8 mouse cellular contexts compared by ENCODE assay signal in genomic region chrX:133691581-133692391, GRCm38 (mm10). TPM values are rescaled to one million over a fixed set of nuclear protein-coding genes. Genes with fewer than 3 reads are reported as not detected.
DNase-seq lines count a peak whose midpoint lies in the region; ATAC-seq lines count a peak whose summit lies in the region.

No protein-coding gene starts in this region.

- peak; percentile 72 for DNase-seq in CD4-positive, CD25-positive, alpha-beta regulatory T cell, adult 2 months (ENCODE audit: low read depth, low spot score)
- DNase-seq in adrenal gland, adult 2 months, result peak; percentile 65
- peak; percentile 44 to 49 for DNase-seq in heart, postnatal 36 days
- peak; percentile 27 for DNase-seq in large intestine, adult 2 months (ENCODE audit: low read depth, low spot score)

- ATAC-seq in embryonic facial prominence, embryonic 15.5 days (ENCODE audit: insufficient number of reproducible peaks, low FRiP score, low TSS enrichment, low read depth), result no peak
- ATAC-seq in liver, embryonic 16.5 days (ENCODE audit: low read depth), result no peak
- ATAC-seq in neural tube, embryonic 12.5 days (ENCODE audit: low FRiP score, low read depth), result no peak
- ATAC-seq in erythroblast, adult 5-6 weeks (replicated peaks; ENCODE audit: low FRiP score, poor library complexity, severe bottlenecking), result no peak

- H3K4me2 ChIP-seq in embryonic facial prominence, embryonic 15.5 days (replicated peaks), result peak overlapping the region; percentile 80
- H3K4me2 ChIP-seq in liver, embryonic 16.5 days (ENCODE audit: low read depth, low read length), result 0 out of 2 replicates have a peak overlapping the region, but pooled peaks have one; percentile 17
- H3K4me2 ChIP-seq in neural tube, embryonic 12.5 days (replicated peaks), result peak overlapping the region; percentile 78

- no peaks in the 10 kb centered on the region for H3K36me3 ChIP-seq in embryonic facial prominence, embryonic 15.5 days
- H3K36me3 ChIP-seq in liver, embryonic 16.5 days (ENCODE audit: control insufficient read depth, insufficient read depth), result no peaks in the 10 kb centered on the region
- no peaks in the 10 kb centered on the region for H3K36me3 ChIP-seq in neural tube, embryonic 12.5 days

- no peaks in the 10 kb centered on the region for H3K4me1 ChIP-seq in embryonic facial prominence, embryonic 15.5 days
- H3K4me1 ChIP-seq in liver, embryonic 16.5 days (ENCODE audit: control insufficient read depth, low read depth, low read length), result no peaks in the 10 kb centered on the region
- no peaks in the 10 kb centered on the region for H3K4me1 ChIP-seq in neural tube, embryonic 12.5 days

- intact Hi-C loops in heart, postnatal 36 days (cut with DNase I), result loop anchor here (2.0 to 5.0 kb wide), 2 partner anchors 63 to 206 kb away; partner anchors contain the start of gene Tspan6

- H3K4me3 ChIP-seq in embryonic facial prominence, embryonic 15.5 days (replicated peaks), result peak overlapping the region; percentile 53
- H3K4me3 ChIP-seq in liver, embryonic 16.5 days (ENCODE audit: low read depth, low read length), result no peak overlapping the region
- H3K4me3 ChIP-seq in neural tube, embryonic 12.5 days, result peak overlapping the region; percentile 19; the same call in 1 of the 2 replicates

- H3K9me3 ChIP-seq in embryonic facial prominence, embryonic 15.5 days (replicated peaks), result no peaks in the 10 kb centered on the region
- no peaks in the 10 kb centered on the region for H3K9me3 ChIP-seq in liver, embryonic 16.5 days (replicated peaks; ENCODE audit: control insufficient read depth, low read length)
- no peaks in the 10 kb centered on the region for H3K9me3 ChIP-seq in neural tube, embryonic 12.5 days

- whole genome bisulfite sequencing in embryonic facial prominence, embryonic 15.5 days, result 12% methylated on average over 12 of the region's 12 CpGs
- 12% methylated on average over 12 of the region's 12 CpGs for WGBS in large intestine, adult 2 months
- 12% methylated on average over 12 of the region's 12 CpGs for WGBS in liver, embryonic 16.5 days (ENCODE audit: insufficient replicate concordance)
- 16% methylated on average over 12 of the region's 12 CpGs for WGBS in neural tube, embryonic 12.5 days

- no peak overlapping the region for H3K27ac ChIP-seq in embryonic facial prominence, embryonic 15.5 days (replicated peaks)
- no peak overlapping the region for H3K27ac ChIP-seq in liver, embryonic 16.5 days (ENCODE audit: low read length)
- no peak overlapping the region for H3K27ac ChIP-seq in neural tube, embryonic 12.5 days

- H3K27me3 ChIP-seq in embryonic facial prominence, embryonic 15.5 days, result peaks cover 14% of the 10 kb centered on the region; the same call in 1 of the 2 replicates
- H3K27me3 ChIP-seq in liver, embryonic 16.5 days (ENCODE audit: control insufficient read depth, insufficient read depth, low read depth, low read length), result peaks cover 44% of the 10 kb centered on the region
- H3K27me3 ChIP-seq in neural tube, embryonic 12.5 days (replicated peaks), result 0 out of 2 replicates have a peak, but pooled peaks cover 3% of the 10 kb centered on the region

- H3K9ac ChIP-seq in embryonic facial prominence, embryonic 15.5 days, result no peak overlapping the region
- H3K9ac ChIP-seq in liver, embryonic 16.5 days (ENCODE audit: low read depth, low read length), result no peak overlapping the region
- no peak overlapping the region for H3K9ac ChIP-seq in neural tube, embryonic 12.5 days

RNA-seq across cellular contexts. Expression of gene Pcdh19, which starts 3.0 kb away (rescaled TPM):
- 1 to 10 TPM; 6.1 to 8.0 TPM for total RNA-seq in adrenal gland, adult 2 months (2021)
- polyA plus RNA-seq in adrenal gland, adult 2 months (2012; rRNA removed), result 1.2 and 1.6 TPM in 2 replicates
- 4.6 and 4.8 TPM in 2 replicates for polyA plus RNA-seq in embryonic facial prominence, embryonic 15.5 days (2015; fragmentation: Nextera tagmentation; extraction: Ambion mirVana)
- total RNA-seq in heart, postnatal 36 days (2021), result 10 to 100 TPM in 1 of 2 experiments, 1 to 10 TPM in 1; 9.9 to 11.9 TPM
- 0.16 and 0.43 TPM in 2 replicates for polyA plus RNA-seq in large intestine, adult 2 months (2012; rRNA removed)
- polyA plus RNA-seq in liver, embryonic 16.5 days (2015; fragmentation: Nextera tagmentation; extraction: Ambion mirVana), result 0.27 and 0.33 TPM in 2 replicates
- polyA plus RNA-seq in neural tube, embryonic 12.5 days (2016; fragmentation: Nextera tagmentation; extraction: Ambion mirVana), result 6.6 TPM in 2 replicates
- not detected in 2 replicates for total RNA-seq in erythroblast, adult 5-6 weeks (2015; ENCODE audit: low replicate concordance)
- total RNA-seq in erythroblast, adult 5-6 weeks (2017; ENCODE audit: low replicate concordance), result 0.28 TPM in 1 of 2 replicates, not detected in the other

Comparison
In these comparisons a context has a peak if more than half of its experiments do, and no peak if none do; other contexts are left out.
1. H3K4me2 ChIP-seq: peak in every context shown above with its lines; median percentile 80 in embryonic facial prominence, embryonic 15.5 days; 78 in neural tube, embryonic 12.5 days; 17 in liver, embryonic 16.5 days.